Mouse (Mus musculus) heart, adult 2 months (tissue): ENCODE results near the gene Pdilt.

Experiments used
- CTCF ChIP-seq: fragments of 200-600 bp; IDR thresholded peaks from 2 replicates; pipeline ENCODE4 v1.8.1; 2022; ENCODE audit warnings: antibody characterized with exemption, mild to moderate bottlenecking, moderate library complexity
- EP300 ChIP-seq: fragments of 200-500 bp; IDR thresholded peaks from 2 replicates; pipeline ENCODE4 v1.6.1; 2011; ENCODE audit warnings: low read depth, low read length, control low read depth; ENCODE audit not compliant: insufficient read depth

GRCm38 (mm10) chr7:119545572-119545971, 22.3 kb upstream of the Pdilt start:
- TF ChIP-seq CTCF, result no peak
- no peak for TF ChIP-seq EP300
